Mouse (Mus musculus) liver, adult 2 months (tissue): ENCODE data around the gene Nop53.

Source experiments
- CTCF ChIP-seq: fragments of 200-500 bp; IDR thresholded peaks from 2 replicates; pipeline ENCODE4 v1.5.1; 2011; ENCODE audit warnings: low read depth, low read length, control low read depth
- POLR2A ChIP-seq: fragments of 200-500 bp; IDR thresholded peaks from 2 replicates; pipeline ENCODE4 v1.6.1; 2011; ENCODE audit warnings: low read length, control low read depth; ENCODE audit not compliant: insufficient read depth; ENCODE audit errors: extremely low read depth

- TF ChIP-seq CTCF (no peak), POLR2A (no peak)
These were observed 24.1 kb downstream of the Nop53 start for GRCm38 (mm10) chr7:15921796-15922195.
